Mouse (Mus musculus) hindbrain, embryonic 10.5 days (tissue): Measurements from ENCODE around the gene Gm10959. TPM values are rescaled to one million over a fixed set of nuclear protein-coding genes. Genes with fewer than 3 reads are reported as not detected.

Experiments used
- DNase-seq: peaks from one replicate; pipeline ENCODE4 v3.0.0-alpha.2; 2017; ENCODE audit warnings: low spot score
- H3K27ac ChIP-seq: fragments of 300-500 bp; sonication (generic); 2 replicates; pipeline ENCODE4 v1.5.1; 2016; ENCODE audit warnings: mild to moderate bottlenecking, moderate library complexity
- H3K27me3 ChIP-seq: fragments of 300-500 bp; sonication (generic); 2 replicates; pipeline ENCODE4 v1.6.1; 2016; ENCODE audit warnings: mild to moderate bottlenecking; ENCODE audit not compliant: poor library complexity, insufficient read depth, severe bottlenecking
- H3K36me3 ChIP-seq: fragments of 300-500 bp; sonication (generic); 2 replicates; pipeline ENCODE4 v1.6.1; 2016; ENCODE audit warnings: mild to moderate bottlenecking, moderate library complexity
- H3K4me1 ChIP-seq: fragments of 300-500 bp; sonication (generic); replicated peaks from 2 replicates; pipeline ENCODE4 v1.6.1; 2016; ENCODE audit warnings: mild to moderate bottlenecking
- H3K4me3 ChIP-seq: fragments of 300-500 bp; sonication (generic); 2 replicates; pipeline ENCODE4 v1.5.1; 2016; ENCODE audit warnings: mild to moderate bottlenecking, moderate library complexity
- H3K9me3 ChIP-seq: fragments of 300-500 bp; sonication (generic); 2 replicates; pipeline ENCODE4 v1.6.1; 2016; ENCODE audit warnings: mild to moderate bottlenecking, moderate library complexity
- WGBS: fragments of 180-500 bp; shearing (Covaris S2); methylation state at CpG from one replicate; pipeline ENCODE4 v1.1.7; 2016; 5-methylcytosine and 5-hydroxymethylcytosine counted together
- polyA plus RNA-seq: library from polyadenylated mRNA; unstranded; fragments of >200 nt; fragmentation: Nextera tagmentation; extraction: Ambion mirVana; gene quantifications from 2 replicates; pipeline ENCODE4 v1.2.1, GENCODE M21; 2016

Gene Gm10959
- polyA plus RNA-seq, 1 experiment from 2014 or later = not detected

DNA sequence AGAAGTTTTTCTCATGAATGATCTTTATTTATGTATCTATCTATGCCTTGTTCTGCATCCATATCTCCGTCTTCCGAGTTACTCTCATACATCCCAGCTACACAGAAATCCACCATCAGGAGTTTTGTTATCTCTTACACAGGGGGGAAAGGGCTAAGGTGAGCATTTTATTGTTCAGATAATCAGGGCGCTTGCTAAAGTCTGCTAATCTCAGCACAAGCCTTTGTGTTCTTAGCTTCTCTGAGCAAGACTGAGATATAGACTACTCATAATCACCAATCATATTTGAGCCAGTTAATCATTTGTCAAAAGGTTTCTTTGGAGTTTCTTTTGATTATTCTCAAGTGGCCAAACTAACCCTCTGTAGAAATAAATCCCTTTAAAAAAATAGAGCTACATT is 41.6 kb downstream of the Gm10959 start:
- H3K36me3 ChIP-seq = no peaks in the 10 kb centered on the region
- H3K4me3 ChIP-seq = no peak overlapping the region
- no peaks in the 10 kb centered on the region for H3K9me3 ChIP-seq
- no peaks in the 10 kb centered on the region for H3K4me1 ChIP-seq
- H3K27me3 ChIP-seq = no peaks in the 10 kb centered on the region
- 94% methylated on average over 3 of the region's 3 CpGs for WGBS
- DNase-seq = no peak
- no peak overlapping the region for H3K27ac ChIP-seq

DNA sequence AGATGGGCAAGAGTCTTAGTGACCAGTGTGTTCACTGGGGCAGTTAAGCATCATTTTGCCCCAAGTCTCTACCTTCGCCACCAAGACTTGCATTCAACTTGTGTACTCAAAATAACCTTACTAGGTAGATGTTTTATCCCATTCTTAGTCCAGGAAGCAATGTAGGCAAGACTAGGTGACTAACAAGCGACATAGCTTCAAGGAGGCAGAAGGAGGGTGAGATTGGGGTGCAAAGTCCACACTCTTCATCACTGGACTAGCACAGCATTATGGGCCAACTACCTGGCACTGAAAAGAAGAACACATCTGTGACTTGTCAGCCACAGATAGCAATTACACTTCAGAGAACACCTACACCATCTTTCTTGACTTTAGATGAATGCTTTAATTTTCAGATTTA is 42.3 kb downstream of the Gm10959 start:
- Histone ChIP-seq H3K4me1 (no peaks in the 10 kb centered on the region), H3K27ac (no peak overlapping the region), H3K4me3 (no peak overlapping the region), H3K27me3 (no peaks in the 10 kb centered on the region), H3K36me3 (no peaks in the 10 kb centered on the region), H3K9me3 (no peaks in the 10 kb centered on the region)
- 84% methylated on average over 2 of the region's 2 CpGs for WGBS
- DNase-seq = no peak

DNA sequence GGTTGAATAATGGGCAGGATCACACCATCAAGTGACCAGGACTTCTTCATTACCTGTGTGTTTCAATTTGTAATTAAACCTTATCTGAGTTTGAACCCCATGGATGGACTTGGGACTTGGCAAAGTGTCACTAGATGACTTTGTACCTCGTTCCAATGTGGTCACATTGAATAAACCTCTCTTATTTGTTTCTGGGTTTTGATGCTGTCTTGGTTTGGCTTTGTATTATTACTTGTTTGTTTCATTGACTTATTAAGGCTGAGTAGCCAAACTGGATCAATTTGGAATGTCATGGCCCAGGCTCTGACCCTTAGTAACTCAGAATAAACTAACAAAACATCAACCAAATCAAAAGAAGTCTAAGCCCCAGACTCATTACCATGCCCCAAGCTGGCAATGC is 47.6 kb downstream of the Gm10959 start:
- Histone ChIP-seq H3K9me3 (no peaks in the 10 kb centered on the region), H3K4me1 (no peaks in the 10 kb centered on the region), H3K36me3 (no peaks in the 10 kb centered on the region), H3K27ac (no peak overlapping the region), H3K4me3 (no peak overlapping the region), H3K27me3 (no peaks in the 10 kb centered on the region)
- WGBS = 78% methylated on average over 1 of the region's 1 CpGs
- DNase-seq = no peak

DNA sequence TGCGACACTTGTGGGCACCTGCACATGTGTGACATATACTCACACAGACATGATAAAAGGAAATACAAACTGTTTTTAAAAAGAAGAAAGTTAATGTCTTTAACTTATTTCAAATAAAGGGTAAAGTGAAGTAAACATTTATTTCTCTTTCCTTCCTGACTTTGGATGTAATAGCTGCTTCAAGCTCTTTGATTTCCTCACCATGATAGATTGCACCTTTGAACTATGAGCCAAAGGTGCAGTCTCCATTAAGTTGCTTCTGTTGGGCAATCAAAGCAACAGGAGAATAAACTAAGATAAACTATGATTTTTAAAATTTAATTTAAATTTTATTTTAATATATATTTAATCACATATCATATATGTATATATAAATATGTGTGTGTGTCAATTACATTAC is 50.9 kb downstream of the Gm10959 start:
- H3K4me3 ChIP-seq = no peak overlapping the region
- no peak for DNase-seq

DNA sequence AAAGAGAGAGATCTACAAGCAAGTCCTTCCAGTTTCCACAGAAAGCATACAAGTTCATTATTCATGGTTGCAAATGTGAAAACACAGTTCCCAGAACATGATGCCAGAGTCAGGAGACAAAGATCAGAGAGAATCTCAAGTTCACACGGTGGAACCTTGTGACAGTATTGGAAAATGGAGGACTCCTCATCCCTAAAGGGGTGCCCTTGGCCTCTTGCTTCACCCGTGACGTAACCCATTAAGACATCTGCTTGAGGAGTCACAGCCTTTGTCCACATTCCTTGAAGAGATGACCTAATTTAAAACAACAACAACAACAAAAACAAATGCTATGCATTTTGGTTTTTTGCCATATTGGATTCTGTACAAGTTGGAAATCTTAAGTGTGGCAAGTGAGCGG is 54.1 kb downstream of the Gm10959 start:
- H3K9me3 ChIP-seq = no peaks in the 10 kb centered on the region
- H3K4me3 ChIP-seq = no peak overlapping the region
- no peaks in the 10 kb centered on the region for H3K36me3 ChIP-seq
- 86% methylated on average over 4 of the region's 4 CpGs for WGBS
- no peaks in the 10 kb centered on the region for H3K4me1 ChIP-seq
- DNase-seq = no peak
- no peak overlapping the region for H3K27ac ChIP-seq
- no peaks in the 10 kb centered on the region for H3K27me3 ChIP-seq

More for the DNA sequence above, 50.9 kb downstream of the Gm10959 start:
- Histone ChIP-seq H3K27me3 (no peaks in the 10 kb centered on the region), H3K27ac (no peak overlapping the region), H3K9me3 (no peaks in the 10 kb centered on the region), H3K4me1 (no peaks in the 10 kb centered on the region), H3K36me3 (no peaks in the 10 kb centered on the region)
- WGBS = 100% methylated on average over 1 of the region's 1 CpGs

Other genes with a start within 250 kb of the Gm10959 start
- gene Pde5a, start 190.4 kb downstream of the Gm10959 start, polyA plus RNA-seq = 2.9 and 3.4 TPM in 2 replicates
- gene Fabp2, start 24.3 kb downstream of the Gm10959 start, polyA plus RNA-seq = not detected in 2 replicates
- gene 1810037I17Rik, start 4.8 kb upstream of the Gm10959 start, polyA plus RNA-seq = 85.3 and 96.3 TPM in 2 replicates
- gene Usp53, start 65.2 kb upstream of the Gm10959 start, polyA plus RNA-seq = 5.4 and 6.0 TPM in 2 replicates
- gene Myoz2, start 115.7 kb upstream of the Gm10959 start, polyA plus RNA-seq = not detected in 2 replicates